Mouse (Mus musculus) neural tube, embryonic 11.5 days (tissue): ENCODE measurements around the gene Ighmbp2. TPM values are rescaled to one million over a fixed set of nuclear protein-coding genes. Genes with fewer than 3 reads are reported as not detected.

Experiments
- ATAC-seq: fragments of 200-750 bp; cut with Nextera tagmentation; 2 replicates; pipeline ENCODE4 v1.8.0; 2017; ENCODE audit warnings: moderate number of reproducible peaks, mild to moderate bottlenecking, moderate TSS enrichment, moderate library complexity; ENCODE audit not compliant: insufficient read depth, low FRiP score, low TSS enrichment
- DNase-seq: peaks from one replicate; pipeline ENCODE4 v3.0.0-alpha.2; 2015; ENCODE audit warnings: low spot score
- H3K27ac ChIP-seq: fragments of 300-500 bp; sonication (generic); 2 replicates; pipeline ENCODE4 v1.5.1; 2014; ENCODE audit warnings: low read depth, mild to moderate bottlenecking, low read length
- H3K27me3 ChIP-seq: fragments of 300-500 bp; sonication (generic); 2 replicates; pipeline ENCODE4 v1.6.1; 2014; ENCODE audit warnings: mild to moderate bottlenecking, low read length, mixed read lengths; ENCODE audit not compliant: control insufficient read depth, insufficient read depth
- H3K36me3 ChIP-seq: fragments of 300-500 bp; sonication (generic); 2 replicates; pipeline ENCODE4 v1.6.1; 2014; ENCODE audit warnings: mild to moderate bottlenecking, low read length, moderate library complexity, mixed read lengths; ENCODE audit not compliant: control insufficient read depth, insufficient read depth
- H3K4me1 ChIP-seq: fragments of 300-500 bp; sonication (generic); 2 replicates; pipeline ENCODE4 v1.6.1; 2014; ENCODE audit warnings: low read length, mixed read lengths; ENCODE audit not compliant: control insufficient read depth, insufficient read depth
- H3K4me2 ChIP-seq: fragments of 300-500 bp; sonication (generic); 2 replicates; pipeline ENCODE4 v1.6.1; 2014; ENCODE audit warnings: low read depth, mild to moderate bottlenecking, moderate library complexity
- H3K4me3 ChIP-seq: fragments of 300-500 bp; sonication (generic); 2 replicates; pipeline ENCODE4 v1.5.1; 2014; ENCODE audit warnings: low read depth, low read length
- H3K9ac ChIP-seq: fragments of 300-500 bp; sonication (generic); 2 replicates; pipeline ENCODE4 v1.6.1; 2014; ENCODE audit warnings: mild to moderate bottlenecking, low read length
- H3K9me3 ChIP-seq: fragments of 300-500 bp; sonication (generic); 2 replicates; pipeline ENCODE4 v1.6.1; 2016; ENCODE audit warnings: low read length; ENCODE audit not compliant: control insufficient read depth
- WGBS: fragments of 180-500 bp; shearing (Covaris S2); extraction: QIAGEN DNeasy Blood & Tissue Kit; methylation state at CpG from one replicate; pipeline ENCODE4 v1.1.7; 2014; 5-methylcytosine and 5-hydroxymethylcytosine counted together
- polyA plus RNA-seq: library from polyadenylated mRNA; unstranded; fragments of >200 nt; fragmentation: Nextera tagmentation; extraction: Ambion mirVana; gene quantifications from 2 replicates; pipeline ENCODE4 v1.2.1, GENCODE M21; 2014

Ighmbp2 gene
- polyA plus RNA-seq, 1 experiment from 2014 or later = 8.0 TPM

DNA sequence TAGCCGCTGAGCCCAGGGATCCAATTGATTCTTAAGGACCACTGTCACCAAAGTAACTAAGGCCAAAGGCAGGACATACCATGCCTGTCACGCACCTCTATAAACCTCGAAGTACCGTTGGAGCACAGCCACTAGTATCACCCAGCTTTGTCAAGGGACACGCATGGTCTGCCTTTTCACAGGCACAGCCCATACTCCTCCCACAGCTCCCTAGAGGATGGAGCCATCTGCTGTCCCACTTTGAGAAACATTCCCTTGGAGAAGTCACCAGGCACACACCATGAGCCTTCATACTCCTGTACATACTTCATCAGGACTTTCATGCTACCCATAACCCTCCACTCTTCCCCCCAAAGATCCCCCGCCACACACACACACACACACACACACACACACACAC, 13.0 kb downstream of the Ighmbp2 start:
- no peaks in the 10 kb centered on the region for H3K27me3 ChIP-seq
- 94% methylated on average over 6 of the region's 6 CpGs for WGBS
- H3K27ac ChIP-seq = no peak overlapping the region
- no peaks in the 10 kb centered on the region for H3K4me1 ChIP-seq
- no peak overlapping the region for H3K4me2 ChIP-seq
- H3K4me3 ChIP-seq = no peak overlapping the region
- H3K9ac ChIP-seq = no peak overlapping the region
- no peak for ATAC-seq
- no peaks in the 10 kb centered on the region for H3K9me3 ChIP-seq
- DNase-seq = no peak
- peaks cover 22% of the 10 kb centered on the region for H3K36me3 ChIP-seq

DNA sequence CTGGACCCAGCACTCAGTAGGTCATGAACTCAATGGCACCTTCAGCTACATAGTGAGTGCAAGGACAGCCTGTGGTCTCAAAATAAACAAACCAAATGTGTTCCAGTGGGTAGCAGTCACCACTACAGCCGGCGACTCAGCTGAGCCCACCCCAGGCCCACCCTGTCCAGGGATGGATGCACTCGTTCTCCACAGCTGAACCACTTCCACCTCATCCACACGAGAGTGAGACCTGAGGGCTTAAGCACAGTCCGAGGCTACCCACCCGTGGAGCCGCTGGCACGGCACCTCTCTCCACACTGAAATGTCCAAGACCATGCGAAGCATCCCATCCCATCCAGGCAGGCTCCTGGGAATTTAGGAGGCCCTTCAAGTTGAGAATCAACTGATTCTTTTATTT, 13.5 kb downstream of the Ighmbp2 start:
- H3K36me3 ChIP-seq = peaks cover 27% of the 10 kb centered on the region
- DNase-seq = no peak
- WGBS = 93% methylated on average over 9 of the region's 9 CpGs
- H3K27ac ChIP-seq = no peak overlapping the region
- H3K9ac ChIP-seq = no peak overlapping the region
- no peaks in the 10 kb centered on the region for H3K27me3 ChIP-seq
- no peak for ATAC-seq
- no peaks in the 10 kb centered on the region for H3K4me1 ChIP-seq
- H3K4me2 ChIP-seq = no peak overlapping the region
- no peaks in the 10 kb centered on the region for H3K9me3 ChIP-seq
- H3K4me3 ChIP-seq = no peak overlapping the region

DNA sequence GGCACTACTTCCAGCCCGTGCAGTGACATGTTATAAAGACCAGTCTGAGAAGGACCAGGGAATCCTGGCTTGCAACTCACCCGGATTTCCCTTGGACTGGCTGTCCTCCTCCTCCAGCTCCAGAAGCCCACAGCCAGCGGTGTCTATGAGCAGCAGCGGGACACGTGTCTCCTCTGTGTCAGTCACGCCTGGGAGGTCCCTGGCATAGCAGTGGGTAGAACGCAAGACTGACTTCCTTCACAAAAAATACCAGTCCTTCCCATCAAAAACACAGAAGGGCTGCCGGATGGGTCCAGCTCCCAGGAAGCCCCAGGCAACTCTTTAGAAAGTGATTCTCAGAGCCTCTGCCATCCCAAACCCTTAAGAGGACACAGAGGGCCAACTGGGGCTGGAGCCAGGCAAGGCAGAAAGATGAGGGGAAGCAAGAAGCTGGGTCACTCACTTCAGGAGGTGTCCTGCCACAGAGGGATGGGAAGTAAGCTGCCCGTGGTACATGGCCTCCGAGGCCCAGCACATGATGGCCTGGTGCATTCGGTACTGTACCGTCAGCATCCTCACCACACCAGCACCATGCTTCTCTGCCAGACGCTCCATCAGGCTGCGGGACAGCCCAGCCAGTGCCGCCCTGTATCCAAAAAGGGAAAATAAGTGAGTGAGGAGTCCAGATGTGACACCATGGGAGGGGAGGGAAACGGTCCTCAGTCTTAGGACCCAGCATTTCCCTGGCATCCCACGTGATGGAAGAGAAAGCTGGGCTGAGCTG, 14.4 kb downstream of the Ighmbp2 start:
- no peak overlapping the region for H3K4me3 ChIP-seq
- H3K27ac ChIP-seq = no peak overlapping the region
- peaks cover 24% of the 10 kb centered on the region for H3K36me3 ChIP-seq
- ATAC-seq (no peak), DNase-seq (no peak)
- WGBS = 91% methylated on average over 17 of the region's 17 CpGs
- no peaks in the 10 kb centered on the region for H3K27me3 ChIP-seq
- H3K9ac ChIP-seq = no peak overlapping the region
- H3K4me2 ChIP-seq = no peak overlapping the region
- no peaks in the 10 kb centered on the region for H3K9me3 ChIP-seq
- no peaks in the 10 kb centered on the region for H3K4me1 ChIP-seq

DNA sequence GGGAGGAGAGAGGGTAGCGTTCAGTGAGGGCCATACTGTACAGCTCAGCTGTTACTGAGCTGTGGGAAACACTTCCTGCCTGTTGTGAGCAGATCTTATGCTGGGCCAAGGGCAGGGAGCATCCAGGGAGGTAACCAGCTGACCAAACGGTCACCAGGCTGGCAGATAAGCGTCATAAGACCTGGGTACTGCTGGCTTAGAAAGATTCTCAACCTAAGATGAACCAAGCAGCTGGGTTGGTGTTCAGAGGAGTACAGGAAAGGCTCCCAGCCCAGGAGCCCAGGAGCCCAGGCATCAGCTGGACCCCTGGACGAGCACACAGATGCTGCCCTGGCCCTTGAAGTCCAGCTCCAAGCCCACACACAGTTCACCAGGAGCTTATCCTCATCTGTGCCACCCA, 15.5 kb downstream of the Ighmbp2 start:
- WGBS = 89% methylated on average over 4 of the region's 4 CpGs
- no peaks in the 10 kb centered on the region for H3K9me3 ChIP-seq
- no peaks in the 10 kb centered on the region for H3K27me3 ChIP-seq
- no peaks in the 10 kb centered on the region for H3K4me1 ChIP-seq
- H3K4me3 ChIP-seq = no peak overlapping the region
- no peak for DNase-seq
- no peak overlapping the region for H3K9ac ChIP-seq
- H3K27ac ChIP-seq = no peak overlapping the region
- H3K36me3 ChIP-seq = peaks cover 24% of the 10 kb centered on the region
- no peak for ATAC-seq
- no peak overlapping the region for H3K4me2 ChIP-seq

DNA sequence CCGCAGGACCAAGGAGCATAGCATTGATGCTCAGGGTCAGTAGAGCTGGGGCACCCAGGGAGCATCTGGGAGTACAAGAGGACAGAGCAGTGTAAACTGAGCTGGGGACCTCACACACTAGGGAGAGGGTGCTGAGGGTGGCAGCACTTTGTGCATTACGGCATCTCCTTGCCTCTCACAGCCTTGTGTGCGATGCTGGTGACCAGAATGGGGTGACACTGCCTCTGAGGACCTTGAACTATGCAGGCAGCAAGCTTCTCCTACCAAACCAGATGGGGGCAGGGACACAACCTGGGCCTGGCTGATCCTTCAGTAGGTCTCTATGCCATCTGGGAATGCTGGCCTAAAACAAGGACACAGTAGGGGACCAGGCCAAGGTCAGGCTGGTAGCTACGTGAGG, 16.1 kb downstream of the Ighmbp2 start:
- Histone ChIP-seq H3K4me2 (no peak overlapping the region), H3K4me3 (no peak overlapping the region), H3K9ac (no peak overlapping the region), H3K9me3 (no peaks in the 10 kb centered on the region), H3K27me3 (no peaks in the 10 kb centered on the region), H3K4me1 (no peaks in the 10 kb centered on the region), H3K27ac (no peak overlapping the region), H3K36me3 (peaks cover 26% of the 10 kb centered on the region)
- 95% methylated on average over 4 of the region's 4 CpGs for WGBS
- DNase-seq = no peak
- ATAC-seq = no peak

DNA sequence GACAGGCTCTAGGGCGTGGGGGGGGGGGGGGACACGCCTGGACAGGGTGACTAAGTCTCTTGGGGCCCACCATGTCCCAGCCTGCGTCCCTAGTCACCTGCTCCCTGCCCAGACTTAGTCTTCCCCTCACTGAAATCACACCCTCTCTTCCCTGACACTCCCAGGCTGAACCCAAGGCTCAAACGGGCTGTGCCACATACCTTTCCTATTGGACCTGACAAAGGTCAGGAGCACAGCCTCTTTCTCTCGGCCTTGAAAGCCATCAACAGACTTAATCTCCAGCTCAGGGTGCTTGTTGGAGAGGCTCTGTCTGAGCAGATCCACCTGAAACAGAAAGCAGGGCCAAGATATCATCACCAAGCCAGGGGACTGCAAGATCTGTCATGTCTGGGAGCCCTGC, 16.7 kb downstream of the Ighmbp2 start:
- Histone ChIP-seq H3K27ac (no peak overlapping the region), H3K4me1 (no peaks in the 10 kb centered on the region), H3K9ac (no peak overlapping the region), H3K4me3 (no peak overlapping the region), H3K36me3 (peaks cover 26% of the 10 kb centered on the region), H3K27me3 (no peaks in the 10 kb centered on the region), H3K9me3 (no peaks in the 10 kb centered on the region), H3K4me2 (no peak overlapping the region)
- no peak for ATAC-seq
- no peak for DNase-seq
- WGBS = 85% methylated on average over 4 of the region's 5 CpGs

DNA sequence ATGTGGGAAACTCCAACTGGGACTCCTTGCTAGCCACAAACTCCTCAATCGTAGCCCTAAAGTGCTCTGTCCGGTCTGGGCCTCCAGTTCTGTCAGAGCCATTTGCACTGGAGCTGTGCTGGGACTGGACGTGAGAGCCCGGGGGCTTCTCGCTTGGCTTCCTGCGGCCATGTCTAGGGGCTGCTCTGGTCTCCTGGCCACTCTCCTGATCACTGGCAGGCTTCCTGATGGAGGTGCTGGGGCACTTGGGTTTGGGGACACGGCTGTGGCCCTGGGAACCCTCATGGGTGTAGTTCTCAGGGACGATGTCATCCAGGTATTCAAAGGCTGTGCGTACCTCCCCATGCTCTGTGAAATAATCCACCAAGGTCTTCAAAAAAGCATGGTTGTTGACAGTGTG, 17.6 kb downstream of the Ighmbp2 start:
- ATAC-seq = no peak
- Histone ChIP-seq H3K27me3 (no peaks in the 10 kb centered on the region), H3K36me3 (peaks cover 24% of the 10 kb centered on the region), H3K9me3 (no peaks in the 10 kb centered on the region), H3K4me2 (no peak overlapping the region), H3K4me1 (no peaks in the 10 kb centered on the region), H3K4me3 (no peak overlapping the region), H3K27ac (no peak overlapping the region), H3K9ac (no peak overlapping the region)
- 93% methylated on average over 9 of the region's 9 CpGs for WGBS
- DNase-seq = no peak

DNA sequence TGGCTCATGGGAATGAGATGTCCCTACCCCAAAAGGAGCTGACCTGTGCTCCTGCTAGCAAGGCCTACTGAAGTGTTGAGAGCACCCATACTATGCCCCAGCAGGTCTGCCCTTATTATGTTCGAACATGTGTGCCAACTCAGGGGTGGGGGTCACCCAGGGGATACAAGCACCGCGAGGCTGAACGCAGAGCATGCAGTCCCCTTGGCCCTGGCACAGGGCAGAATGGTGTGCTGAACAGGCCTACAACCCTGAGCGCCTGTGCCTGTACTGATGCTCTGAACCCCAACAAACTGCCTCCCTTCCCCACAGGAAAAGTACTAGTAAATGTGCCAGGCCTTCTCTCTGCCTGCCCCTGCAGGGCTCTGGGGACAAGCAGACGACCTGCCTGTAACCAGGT, 18.5 kb downstream of the Ighmbp2 start:
- DNase-seq (no peak), ATAC-seq (no peak)
- H3K4me1 ChIP-seq = no peaks in the 10 kb centered on the region
- H3K27ac ChIP-seq = no peak overlapping the region
- peaks cover 24% of the 10 kb centered on the region for H3K36me3 ChIP-seq
- H3K9ac ChIP-seq = no peak overlapping the region
- no peaks in the 10 kb centered on the region for H3K27me3 ChIP-seq
- H3K9me3 ChIP-seq = no peaks in the 10 kb centered on the region
- no peak overlapping the region for H3K4me2 ChIP-seq
- 92% methylated on average over 6 of the region's 6 CpGs for WGBS
- H3K4me3 ChIP-seq = no peak overlapping the region

DNA sequence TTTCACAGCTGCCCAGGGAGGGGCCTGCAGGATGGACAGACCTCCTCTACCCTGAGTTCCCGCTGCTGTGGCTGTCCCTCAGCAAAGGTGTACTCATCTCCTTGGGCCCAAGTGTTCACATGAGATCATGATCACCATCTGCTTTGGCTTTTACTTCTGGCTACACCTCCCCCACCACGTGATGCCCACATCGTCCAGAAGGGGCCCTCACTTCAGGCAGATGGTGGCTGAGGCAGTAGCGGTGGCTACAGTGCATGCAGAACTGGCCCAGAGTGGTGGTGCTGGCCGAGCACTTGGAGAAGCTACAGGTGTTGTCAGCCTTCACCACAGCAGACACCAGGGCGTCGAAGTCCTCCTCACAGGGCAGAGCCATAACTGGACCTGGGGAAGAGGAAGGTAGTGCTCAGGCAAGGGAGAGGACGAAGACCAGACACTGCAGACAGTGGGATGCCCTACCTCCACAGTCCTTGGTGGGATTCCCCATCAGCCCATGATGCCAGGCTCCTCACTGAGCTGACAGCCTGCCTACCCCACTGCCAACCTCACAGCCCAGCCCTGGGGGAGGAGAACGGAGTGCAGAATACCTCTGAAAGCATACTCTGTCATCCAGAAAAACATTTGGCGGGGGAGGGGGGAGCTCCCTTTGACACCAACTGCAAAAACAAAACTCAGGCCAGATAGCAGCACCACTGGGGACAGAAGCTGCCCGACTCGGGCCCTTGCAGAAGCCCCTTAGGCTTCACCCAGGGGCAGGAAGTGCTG, 20.9 kb downstream of the Ighmbp2 start:
- H3K4me3 ChIP-seq = no peak overlapping the region
- 90% methylated on average over 12 of the region's 12 CpGs for WGBS
- ATAC-seq (no peak), DNase-seq (no peak)
- no peaks in the 10 kb centered on the region for H3K9me3 ChIP-seq
- peaks cover 19% of the 10 kb centered on the region for H3K36me3 ChIP-seq
- H3K4me2 ChIP-seq = no peak overlapping the region
- no peaks in the 10 kb centered on the region for H3K4me1 ChIP-seq
- H3K27me3 ChIP-seq = no peaks in the 10 kb centered on the region
- H3K9ac ChIP-seq = no peak overlapping the region
- H3K27ac ChIP-seq = no peak overlapping the region
